Mouse (Mus musculus): Measurements from ENCODE around the gene Ccnjl.
A peak's percentile ranks its signal among the peaks of the same experiment; 100 is the strongest.

Ccnjl gene

DNA sequence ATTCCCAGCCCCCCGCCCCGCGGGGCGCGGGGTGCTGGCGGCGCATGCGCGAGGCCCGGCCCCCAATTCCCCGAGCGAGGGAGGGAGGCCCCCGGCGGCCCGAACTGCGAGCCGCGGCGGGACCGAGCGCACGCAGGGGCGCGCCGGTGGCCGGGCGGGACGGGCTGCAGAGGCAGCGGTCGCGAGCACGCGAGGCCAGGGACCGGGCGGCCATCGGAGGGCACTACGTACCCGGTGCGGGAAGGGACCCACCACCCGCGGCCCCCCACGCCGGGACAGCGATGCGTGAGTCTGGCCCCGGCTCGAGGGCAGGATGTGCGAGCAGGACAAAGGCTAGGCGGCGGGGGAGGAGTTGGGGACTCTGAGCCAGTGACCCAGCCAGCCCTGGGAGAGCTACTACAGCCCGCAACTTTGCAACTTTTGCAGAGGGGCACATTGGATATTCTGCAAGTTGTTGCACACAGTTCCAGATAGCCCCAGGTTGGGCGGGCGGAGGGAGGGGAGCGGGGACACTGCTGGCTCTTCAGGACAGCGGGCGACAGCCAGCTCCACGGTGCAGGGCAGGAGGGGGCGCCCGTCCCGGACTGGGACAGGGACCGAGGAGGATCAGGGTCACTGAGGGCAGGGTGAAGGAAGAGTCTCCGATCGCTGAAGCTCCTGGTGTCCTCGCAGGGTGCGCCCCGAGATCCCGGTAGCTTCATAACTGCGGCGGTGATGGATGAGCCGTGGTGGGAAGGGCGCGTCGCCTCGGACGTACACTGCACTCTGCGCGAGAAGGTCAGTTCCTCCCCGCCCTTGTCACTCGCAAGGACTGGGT is at the start of gene Ccnjl:
TSS of gene Ccnjl (plus strand) at position 102 of the 817 bp plus-strand sequence.
- DNase-seq = peak; percentile 30

DNA sequence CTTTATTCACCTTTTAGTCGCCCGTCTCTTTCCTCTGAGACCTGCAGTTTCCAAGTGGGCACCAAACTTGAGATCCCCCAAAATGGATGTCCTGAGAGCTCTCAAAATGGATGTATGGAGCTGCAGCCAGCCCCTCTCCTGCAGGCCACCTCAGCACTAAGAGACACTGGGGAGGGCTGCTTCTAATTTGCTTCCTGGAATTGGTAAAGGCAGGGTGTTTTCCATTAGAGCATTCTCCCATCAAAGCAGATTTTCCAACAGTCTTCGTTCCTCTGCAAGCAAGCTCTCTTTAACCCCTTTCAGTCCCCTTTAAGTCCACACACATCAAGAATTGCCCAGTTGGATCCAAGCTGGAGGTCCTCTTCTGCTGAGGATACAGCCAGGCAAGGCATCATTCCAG is 49.2 kb upstream of the Ccnjl start:
- no peak for DNase-seq

DNA sequence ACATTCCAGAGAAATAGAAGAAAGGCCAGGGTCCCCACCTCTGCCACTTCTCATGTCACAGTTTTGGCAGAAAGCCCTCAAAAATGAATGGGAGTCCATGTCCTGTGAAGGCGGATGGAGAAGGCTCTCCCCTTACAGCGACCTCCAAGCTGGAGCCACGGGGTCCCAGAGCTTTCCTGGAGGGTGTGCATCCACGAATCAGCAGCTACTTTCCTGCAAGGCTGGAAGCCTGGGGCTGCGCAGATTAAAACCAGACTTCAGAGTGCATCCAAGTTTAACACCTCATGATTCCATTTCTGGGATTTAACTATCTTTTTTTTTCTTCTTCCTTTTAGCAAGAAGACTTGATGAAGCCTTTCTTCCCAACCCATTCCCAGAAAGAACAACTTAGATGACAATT is 48.0 kb upstream of the Ccnjl start:
- no peak for DNase-seq

DNA sequence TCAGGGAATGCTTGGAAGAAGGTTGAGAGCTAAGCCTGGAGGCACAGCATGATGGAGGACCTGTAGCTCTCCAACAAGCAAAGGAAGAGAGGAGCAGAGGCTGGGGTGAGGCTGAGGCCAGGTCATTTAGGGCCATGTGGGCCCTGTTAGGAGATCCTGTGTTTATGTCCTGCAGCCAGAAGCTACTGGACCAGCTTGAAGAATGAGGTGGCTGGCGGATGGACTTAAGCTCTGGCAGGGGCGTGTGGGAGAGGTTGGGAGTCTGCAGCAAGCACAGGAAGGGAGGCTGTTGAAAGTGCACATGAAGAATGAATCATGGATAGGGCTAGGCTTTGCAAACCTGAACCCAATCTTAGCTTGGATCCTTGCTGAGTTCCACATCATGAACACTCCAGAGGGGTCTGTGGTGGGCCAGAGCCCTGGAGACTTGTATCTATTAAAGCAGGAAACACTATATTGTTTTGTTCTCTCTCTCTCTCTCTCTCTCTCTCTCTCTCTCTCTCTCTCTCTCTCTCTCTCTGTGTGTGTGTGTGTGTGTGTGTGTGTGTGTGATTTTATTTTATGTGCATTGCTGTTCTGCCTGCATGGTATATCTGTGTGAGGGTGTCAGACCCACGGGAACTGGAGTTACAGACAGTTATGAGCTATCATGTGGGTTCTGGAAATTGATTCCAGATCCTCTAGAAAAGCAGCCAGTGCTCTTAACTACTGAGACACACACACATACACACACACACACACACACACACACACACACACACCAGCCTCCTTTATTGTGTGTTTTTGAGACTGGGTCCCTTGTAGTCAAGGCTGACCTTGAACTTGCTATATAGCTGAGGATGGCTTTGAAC is 46.7 kb upstream of the Ccnjl start:
- DNase-seq = no peak

DNA sequence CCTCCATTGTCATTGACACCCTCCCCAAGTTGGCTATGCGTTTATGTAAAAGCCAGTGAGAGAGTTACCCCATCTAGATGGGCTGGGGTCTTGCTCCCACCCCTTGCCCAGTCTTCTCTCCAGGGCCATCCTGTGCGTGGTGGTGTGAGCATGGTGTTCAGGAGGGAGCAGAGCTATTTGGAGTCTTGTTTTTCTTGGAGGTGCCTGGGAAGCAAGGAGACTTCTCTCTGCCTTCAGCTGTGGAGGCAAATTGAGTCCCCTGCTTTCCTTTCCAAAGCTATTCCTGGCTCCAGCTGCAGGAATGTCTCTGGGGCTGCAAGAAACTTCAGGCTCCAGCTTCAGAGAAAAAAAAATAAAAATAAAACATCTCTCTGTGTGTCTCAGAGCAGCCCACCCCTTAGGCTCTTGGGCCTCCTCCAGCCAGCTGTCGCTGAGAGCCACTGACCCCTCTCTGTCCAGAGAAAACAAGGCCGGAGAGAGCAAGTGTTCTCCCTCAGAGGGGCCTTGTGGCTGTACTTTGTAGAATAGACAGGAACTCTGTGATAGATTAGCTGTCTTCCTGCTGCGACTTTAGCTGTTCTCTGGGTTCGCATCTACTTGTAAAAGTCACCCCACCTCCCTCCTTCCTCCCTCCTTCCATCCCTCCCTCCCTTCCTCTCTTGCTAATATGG is 45.3 kb upstream of the Ccnjl start:
- DNase-seq = peak; percentile 43

DNA sequence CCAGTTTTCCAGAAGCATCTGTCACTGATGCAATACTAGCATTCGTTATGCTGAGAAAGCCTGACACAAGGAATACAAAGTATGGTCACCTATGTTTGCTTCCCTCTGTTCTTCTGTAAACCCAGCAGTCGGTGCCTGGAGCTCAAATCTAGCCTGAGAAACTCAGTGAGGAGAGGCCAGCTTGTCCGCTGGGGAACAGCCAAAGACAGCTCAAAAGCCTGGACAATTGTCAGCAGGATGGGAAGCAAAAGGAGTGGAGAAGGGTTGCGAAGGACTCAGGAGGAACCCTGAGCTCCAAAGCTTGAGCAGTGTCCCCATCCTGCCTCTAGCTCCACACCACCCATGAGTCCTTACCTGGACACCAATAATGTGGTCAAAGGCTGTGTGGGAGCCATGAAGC is 44.5 kb upstream of the Ccnjl start:
- no peak for DNase-seq

DNA sequence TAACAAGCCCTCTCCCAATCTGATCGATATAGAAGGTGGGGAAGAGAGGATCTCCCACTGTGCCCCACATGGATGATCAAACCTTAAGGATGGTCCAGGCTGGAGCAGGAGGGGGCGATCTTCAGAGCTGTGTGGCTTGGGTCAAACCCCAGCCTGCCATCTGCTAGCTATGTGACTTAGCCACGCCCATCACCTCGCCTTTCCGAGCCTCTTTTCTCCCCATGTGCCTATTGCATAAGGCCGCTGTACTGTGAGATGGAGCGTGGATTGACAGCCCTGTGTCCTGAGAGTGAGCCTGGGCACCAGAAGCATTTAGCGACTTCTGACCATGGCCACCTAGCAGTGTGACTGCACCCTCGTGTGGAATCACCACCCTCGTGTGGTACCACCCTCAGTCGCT is 43.9 kb upstream of the Ccnjl start:
- DNase-seq = no peak

DNA sequence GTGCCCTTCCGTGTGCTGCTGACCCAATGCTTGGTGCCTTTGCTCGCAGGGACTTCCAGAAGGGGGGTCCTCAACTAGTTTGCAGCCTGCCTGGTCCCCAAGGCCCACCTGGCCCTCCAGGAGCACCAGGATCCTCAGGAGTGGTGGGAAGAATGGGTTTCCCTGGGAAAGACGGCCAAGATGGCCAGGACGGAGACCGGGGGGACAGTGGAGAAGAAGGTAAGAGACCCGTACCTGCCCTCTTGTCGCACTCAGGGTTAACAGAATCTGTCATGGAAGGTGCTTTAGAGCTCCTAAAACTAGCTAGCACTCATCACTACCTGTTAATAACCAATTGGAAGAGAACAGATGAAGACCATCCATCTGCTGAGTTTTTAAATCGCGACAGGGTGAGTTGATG is 42.7 kb upstream of the Ccnjl start:
- DNase-seq = no peak

DNA sequence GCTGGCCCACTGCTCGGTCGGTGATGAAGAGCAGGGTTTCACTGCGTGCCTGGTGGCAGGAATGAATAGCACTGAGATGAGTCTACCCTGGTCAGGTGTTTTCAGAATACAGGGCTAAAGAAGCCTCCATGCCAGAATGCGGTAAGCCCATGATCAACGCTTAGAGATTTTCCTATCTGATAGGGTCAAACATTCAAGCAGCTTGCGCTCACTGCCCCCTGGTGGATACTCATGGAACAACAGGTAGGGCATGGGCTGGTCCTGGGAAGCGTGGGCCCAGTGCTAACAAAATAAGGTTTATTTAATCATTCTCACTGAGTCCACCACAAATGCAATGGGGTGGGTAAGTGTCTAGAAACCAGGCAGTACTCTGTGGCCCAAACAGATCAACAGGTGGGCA is 35.9 kb upstream of the Ccnjl start:
- peak; percentile 75 for DNase-seq

DNA sequence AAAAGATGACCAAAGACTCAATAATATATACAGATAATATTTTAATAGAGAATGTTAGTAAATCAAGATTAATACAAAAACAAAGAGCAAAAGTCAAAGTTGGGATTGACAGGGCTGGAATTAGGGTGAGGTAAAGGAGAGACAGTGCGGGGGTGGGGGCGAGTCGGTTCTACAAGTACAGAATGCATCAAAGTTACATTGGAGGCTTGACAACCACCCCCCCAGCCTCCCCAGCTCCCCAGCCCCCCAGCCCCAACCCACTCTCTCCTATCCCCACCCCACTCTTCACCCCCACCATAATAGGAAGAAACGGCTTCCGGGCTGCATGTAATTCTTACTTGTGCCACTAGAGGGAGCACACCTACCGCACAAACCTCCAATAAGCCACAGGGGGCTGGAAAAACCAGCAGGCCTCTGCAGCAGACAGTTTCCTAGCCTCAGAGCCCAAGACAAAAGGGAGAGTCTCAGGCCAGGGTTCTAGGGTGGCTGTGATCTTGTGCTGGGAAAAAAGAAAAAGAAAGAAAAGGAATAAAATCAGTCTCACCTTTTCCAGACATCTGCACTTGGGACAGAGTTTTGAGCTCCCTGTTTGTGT is 34.7 kb upstream of the Ccnjl start:
- peak; percentile 60 for DNase-seq

DNA sequence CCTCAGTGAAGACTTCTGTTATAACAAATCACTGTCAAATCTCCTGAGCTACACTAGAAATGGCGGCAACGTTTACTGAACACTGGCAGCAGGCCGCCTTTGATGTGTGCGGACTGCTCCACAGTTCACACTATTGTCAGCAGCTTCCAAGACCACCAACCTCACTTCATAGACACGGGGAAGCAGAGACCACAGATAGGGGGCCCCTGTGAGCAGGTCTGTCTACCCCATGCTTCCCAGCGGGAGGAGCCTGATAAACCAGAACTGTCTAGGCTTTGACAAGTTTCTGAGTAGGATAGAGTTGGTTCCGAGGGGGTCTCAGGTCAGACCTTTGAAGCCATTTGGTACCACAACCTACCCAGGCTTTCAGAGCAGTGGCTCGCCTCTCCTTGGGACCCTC is 33.5 kb upstream of the Ccnjl start:
- DNase-seq = no peak

DNA sequence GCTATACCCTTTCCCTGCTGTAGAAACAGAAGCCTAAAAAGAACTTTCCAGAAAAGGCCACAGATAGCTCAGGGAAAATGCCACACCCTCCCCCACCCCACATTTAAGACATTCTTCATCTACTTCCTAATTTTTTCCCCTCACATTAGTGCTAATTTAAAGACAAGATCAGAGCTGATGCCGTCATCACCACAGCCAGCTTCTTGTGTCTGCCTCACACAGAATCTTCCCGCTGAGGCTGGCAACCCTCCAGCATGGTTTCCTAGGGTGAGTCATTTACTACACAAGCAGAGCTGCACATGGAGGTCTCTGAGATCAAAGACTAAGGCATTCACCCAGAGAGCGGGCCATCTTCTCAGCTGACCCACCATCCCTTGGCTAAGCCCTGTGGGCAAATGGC is 33.1 kb upstream of the Ccnjl start:
- DNase-seq = no peak

DNA sequence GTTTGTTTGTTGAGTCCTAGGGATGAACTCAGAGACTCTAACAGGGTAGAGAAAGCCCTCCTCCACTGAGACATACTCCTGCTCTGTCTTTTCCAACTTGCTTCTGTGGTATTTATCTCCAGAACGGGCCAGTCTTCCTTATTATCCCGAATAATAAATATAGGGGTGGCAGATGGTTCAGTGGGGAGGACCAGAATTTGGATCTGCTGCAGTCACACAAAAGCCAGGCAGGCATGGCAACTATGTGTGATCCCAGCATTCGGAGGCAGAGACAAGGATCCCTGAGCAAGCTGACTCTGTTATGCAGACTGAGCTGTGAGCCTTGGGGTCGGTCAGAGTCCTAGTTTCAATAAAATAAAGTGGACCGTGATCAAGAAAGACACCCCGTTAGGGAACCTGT is 27.3 kb upstream of the Ccnjl start:
- DNase-seq = no peak

DNA sequence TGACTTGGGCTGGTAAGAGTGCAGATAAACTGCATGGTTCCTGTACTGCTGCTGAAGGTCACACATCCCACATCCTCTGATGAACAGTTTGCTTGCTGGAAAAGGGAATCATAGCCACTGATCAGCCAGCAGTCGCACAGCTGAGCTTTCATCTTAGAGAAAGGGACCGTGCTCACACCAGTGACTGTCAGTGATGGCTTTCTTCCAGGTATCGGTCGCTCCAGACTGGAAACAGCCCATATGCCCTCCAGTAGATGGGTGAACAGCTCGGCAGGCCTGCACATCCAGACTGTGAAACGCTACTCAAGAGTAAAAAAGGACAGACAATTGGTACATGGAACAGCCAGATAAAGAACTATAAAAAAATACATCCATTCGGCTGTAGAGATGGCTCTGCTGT is 23.4 kb upstream of the Ccnjl start:
- no peak for DNase-seq

DNA sequence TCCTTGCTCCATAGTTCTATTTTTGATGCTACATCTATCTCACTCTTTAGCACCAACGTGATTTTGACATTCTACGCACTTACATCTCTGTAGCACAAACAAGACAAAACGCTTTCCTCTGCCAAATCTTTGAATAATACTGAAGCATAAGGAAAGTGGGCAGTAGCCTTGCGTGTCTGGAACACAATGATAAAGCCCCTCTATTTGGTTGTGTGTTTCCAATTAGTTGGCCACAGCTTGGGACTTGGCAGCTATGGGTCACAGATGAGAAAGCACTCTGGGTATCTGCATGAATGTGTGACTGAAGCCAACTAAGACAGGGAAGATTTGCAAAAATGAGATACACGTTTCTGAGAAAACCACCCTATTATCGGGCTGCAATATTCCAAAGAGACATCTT is 20.6 kb upstream of the Ccnjl start:
- no peak for DNase-seq

DNA sequence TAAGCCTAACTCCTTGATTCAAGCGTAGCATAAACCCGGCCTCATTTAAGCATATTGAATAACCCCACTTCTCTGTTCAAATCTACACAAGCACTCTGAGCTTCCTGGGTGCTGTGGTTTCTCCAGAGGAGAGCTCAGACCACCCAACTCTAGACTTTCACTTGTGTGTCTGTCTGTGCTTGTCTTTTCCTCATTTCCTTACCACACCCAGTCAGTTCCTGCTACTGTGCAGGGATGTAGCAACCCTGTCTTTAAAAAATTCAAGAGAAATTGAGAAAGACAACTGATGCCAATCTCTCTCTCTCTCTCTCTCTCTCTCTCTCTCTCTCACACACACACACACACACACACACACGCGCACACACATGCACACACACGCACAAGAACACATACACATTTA is 18.7 kb upstream of the Ccnjl start:
- no peak for DNase-seq

DNA sequence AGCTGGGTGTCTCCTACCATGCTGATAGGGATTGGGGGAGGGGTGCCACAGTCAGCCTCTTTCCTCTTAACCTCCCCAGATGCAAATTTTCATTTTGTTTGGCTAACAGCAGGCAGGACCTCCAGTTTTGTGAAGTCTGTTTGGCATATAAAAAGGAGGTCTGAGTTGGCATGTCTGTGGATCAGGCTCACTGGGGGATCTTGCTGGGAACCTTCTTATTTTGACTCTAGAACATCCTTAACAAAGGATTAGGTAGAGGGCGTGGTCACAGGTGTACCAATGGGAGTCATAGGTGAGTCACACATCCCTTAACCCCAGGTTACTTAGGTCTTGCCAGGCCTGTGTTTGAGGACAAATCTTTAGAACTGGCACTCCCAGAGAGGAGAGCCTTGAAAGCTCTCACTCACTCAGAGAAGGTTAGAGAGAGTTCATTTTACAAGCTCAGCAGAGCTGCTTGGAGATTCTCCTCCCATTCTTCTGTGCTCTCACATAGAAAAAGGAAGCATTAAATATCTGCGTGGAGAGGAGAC is 15.9 kb upstream of the Ccnjl start:
- no peak for DNase-seq

DNA sequence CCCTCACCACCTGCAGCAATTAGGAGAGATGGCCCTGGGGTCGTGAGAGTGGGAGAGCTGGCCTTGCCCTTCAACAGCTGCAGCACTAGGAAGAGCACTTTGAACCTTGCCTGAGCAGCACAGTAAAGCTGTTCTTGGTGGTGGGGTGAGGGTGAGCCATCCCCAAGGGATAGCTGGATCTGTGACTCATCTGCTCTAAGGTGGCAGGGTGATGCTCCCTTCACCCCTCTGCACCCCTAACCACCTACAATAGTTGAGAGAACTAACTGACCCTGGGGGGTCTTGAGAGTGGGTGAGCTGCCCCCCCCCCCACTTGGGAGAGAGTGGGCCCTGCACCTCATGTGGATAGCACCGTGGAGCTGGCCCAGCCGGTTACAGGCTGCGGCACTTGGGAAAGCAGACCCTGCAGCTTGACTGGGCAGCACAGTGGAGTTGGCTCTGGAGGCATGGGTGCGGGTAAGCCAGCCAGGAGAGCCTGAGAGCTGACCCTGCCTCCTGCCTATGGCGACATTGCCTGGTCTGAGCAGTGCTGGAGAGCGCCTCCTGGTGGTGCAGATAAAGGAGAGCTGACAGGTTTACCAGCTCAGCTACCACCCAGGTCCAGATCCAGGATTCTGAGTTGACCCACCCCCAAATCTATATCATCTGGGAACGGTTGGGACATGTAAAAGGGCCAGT is 12.1 kb upstream of the Ccnjl start:
- DNase-seq = no peak

DNA sequence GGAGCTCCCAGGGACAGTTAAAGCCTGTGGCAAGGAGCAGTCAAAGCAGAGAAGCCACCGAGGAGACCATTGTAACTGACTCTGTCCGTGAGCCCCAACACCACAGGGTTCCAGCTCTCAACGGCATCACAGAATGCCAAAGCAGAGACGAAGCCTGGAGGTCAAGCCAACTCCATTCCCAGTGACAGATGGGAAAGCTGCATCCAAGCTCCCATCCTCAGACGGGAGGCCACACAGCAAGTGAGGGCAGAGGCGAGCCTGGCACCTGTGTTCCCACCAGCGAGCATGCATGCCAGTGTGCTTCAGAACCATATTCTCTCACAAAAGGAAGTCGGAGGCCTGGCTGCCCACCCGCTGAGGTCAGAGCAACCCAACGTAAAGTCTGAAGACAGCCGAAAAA is 10.9 kb upstream of the Ccnjl start:
- no peak for DNase-seq

DNA sequence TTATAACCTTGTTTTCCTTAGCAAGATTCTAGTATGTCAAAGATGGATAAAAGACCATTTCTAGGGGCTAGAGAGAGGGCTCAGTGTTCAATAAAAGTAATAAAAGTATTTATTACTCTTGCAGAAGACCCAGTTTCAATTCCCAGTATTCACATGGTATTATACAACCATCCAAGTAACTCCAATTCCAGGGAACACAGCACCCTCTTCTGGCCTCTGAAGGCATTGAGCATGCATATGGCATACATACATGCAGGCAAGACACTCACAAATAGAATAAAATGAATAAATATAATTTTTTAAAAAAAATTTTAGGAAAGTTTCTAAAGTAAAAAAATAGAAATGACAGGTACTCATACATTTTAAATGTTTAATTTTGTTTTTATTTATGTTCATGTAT is 10.5 kb upstream of the Ccnjl start:
- DNase-seq = no peak

DNA sequence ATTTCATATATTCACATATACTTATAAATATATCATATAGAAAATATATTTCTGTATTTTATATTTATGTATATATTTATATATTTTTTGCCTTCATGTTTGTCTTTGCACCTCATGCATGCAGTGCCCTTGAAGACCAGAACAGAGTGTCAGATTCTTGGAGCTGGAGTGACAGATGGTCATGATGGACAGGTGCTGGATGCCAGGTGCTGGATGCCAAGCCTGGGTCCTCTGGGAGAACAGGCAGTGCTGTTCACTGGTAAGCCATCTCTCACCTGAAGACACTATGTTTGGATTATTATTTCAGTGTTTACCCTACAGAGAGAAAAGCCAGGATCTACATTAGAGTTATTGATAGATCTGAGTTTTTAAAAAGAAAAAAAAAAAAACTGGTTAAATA is 9.8 kb upstream of the Ccnjl start:
- no peak for DNase-seq

DNA sequence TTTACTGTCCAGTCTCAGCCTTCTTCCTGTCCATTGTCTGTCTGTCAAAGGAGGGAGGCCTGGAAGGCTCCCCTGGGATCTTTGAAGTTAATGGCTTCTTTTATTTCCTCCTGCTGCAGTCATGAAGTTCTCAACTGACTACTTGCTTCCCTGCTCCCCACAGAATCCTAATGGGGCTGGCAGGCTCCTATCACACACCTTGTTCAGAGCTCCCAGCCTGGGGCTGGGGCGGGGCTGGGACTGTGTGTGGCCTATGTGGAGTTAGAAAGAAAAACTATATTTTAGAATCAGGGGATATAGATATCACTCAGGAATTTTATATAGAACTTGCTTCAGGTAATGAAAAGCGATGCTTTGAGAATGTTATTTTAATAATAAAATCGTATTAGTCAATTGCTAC is 8.1 kb upstream of the Ccnjl start:
- no peak for DNase-seq
